Mouse (Mus musculus) adrenal gland, adult (tissue): ENCODE results near the gene Tnks1bp1.

Source experiments
- DNase-seq, 2 experiments: peaks; one replicate each; pipeline ENCODE4 v3.0.0; 2022 to 2023; ENCODE audit warnings: low spot score in 1 of 2; ENCODE audit not compliant: inconsistent age in 2 of 2

Tnks1bp1 gene

GRCm38 (mm10) chr2:85047596-85048167 lies at the start of gene Tnks1bp1:
Gene Tnks1bp1 (plus strand): TSS chr2:85048022.
- DNase-seq, result peak; percentile 99 to 100

GRCm38 (mm10) chr2:84999486-85000181 lies 48.2 kb upstream of the Tnks1bp1 start:
- DNase-seq, result peak in 1 of 2 experiments; percentile 28

GRCm38 (mm10) chr2:85001497-85001896 lies 46.3 kb upstream of the Tnks1bp1 start:
- peak; percentile 20 to 38 for DNase-seq

GRCm38 (mm10) chr2:85002575-85002974 lies 45.2 kb upstream of the Tnks1bp1 start:
- no peak for DNase-seq

GRCm38 (mm10) chr2:85004341-85004740 lies 43.5 kb upstream of the Tnks1bp1 start:
- DNase-seq, result no peak

- no peak for DNase-seq
These were observed 41.2 kb upstream of the Tnks1bp1 start for GRCm38 (mm10) chr2:85006600-85006999.

GRCm38 (mm10) chr2:85007729-85008128 lies 40.1 kb upstream of the Tnks1bp1 start:
- DNase-seq, result peak in 1 of 2 experiments; percentile 73

GRCm38 (mm10) chr2:85009212-85009611 lies 38.6 kb upstream of the Tnks1bp1 start:
- DNase-seq, result no peak

GRCm38 (mm10) chr2:85011906-85012604 lies 35.8 kb upstream of the Tnks1bp1 start:
- DNase-seq, result no peak

GRCm38 (mm10) chr2:85012679-85013078 lies 35.1 kb upstream of the Tnks1bp1 start:
- no peak for DNase-seq

GRCm38 (mm10) chr2:85013826-85014587 lies 33.8 kb upstream of the Tnks1bp1 start:
- no peak for DNase-seq

GRCm38 (mm10) chr2:85014588-85014982 lies 33.2 kb upstream of the Tnks1bp1 start:
- DNase-seq, result no peak

GRCm38 (mm10) chr2:85022043-85022442 lies 25.8 kb upstream of the Tnks1bp1 start:
- DNase-seq, result peak in 1 of 2 experiments; percentile 48

- DNase-seq, result no peak
These were observed 21.6 kb upstream of the Tnks1bp1 start for GRCm38 (mm10) chr2:85026178-85026577.

GRCm38 (mm10) chr2:85027281-85027680 lies 20.5 kb upstream of the Tnks1bp1 start:
- DNase-seq, result no peak

GRCm38 (mm10) chr2:85029897-85030296 lies 17.9 kb upstream of the Tnks1bp1 start:
- DNase-seq, result no peak

GRCm38 (mm10) chr2:85030989-85031388 lies 16.8 kb upstream of the Tnks1bp1 start:
- DNase-seq, result no peak

- DNase-seq, result no peak
These were observed 14.7 kb upstream of the Tnks1bp1 start for GRCm38 (mm10) chr2:85033121-85033520.

- DNase-seq, result no peak
These were observed 13.7 kb upstream of the Tnks1bp1 start for GRCm38 (mm10) chr2:85034169-85034568.

GRCm38 (mm10) chr2:85036507-85037046 lies 11.2 kb upstream of the Tnks1bp1 start:
- no peak for DNase-seq
